Mouse (Mus musculus) liver, embryonic 14.5 days (tissue): ENCODE data around the gene Ror1. TPM values are rescaled to one million over a fixed set of nuclear protein-coding genes. Genes with fewer than 3 reads are reported as not detected.

Source experiments
- ATAC-seq: fragments of 200-750 bp; cut with Nextera tagmentation; 2 replicates; pipeline ENCODE4 v1.8.0; 2017; ENCODE audit warnings: moderate number of reproducible peaks, mild to moderate bottlenecking, moderate library complexity; ENCODE audit not compliant: insufficient read depth
- DNase-seq, 3 experiments: peaks; one replicate each; pipeline ENCODE4 v3.0.0-alpha.2; 2012 to 2013; ENCODE audit warnings: low read depth in 3 of 3, low spot score in 3 of 3
- H3K27ac ChIP-seq: fragments of 300-500 bp; sonication (generic); 2 replicates; pipeline ENCODE4 v1.5.1; 2014; ENCODE audit warnings: moderate library complexity, mild to moderate bottlenecking, control low read depth, inconsistent platforms
- H3K27me3 ChIP-seq: fragments of 300-500 bp; sonication (generic); 2 replicates; pipeline ENCODE4 v1.6.1; 2014; ENCODE audit warnings: mild to moderate bottlenecking, low read length, moderate library complexity; ENCODE audit not compliant: control insufficient read depth, insufficient read depth
- H3K36me3 ChIP-seq: fragments of 300-500 bp; sonication (generic); replicated peaks from 2 replicates; pipeline ENCODE4 v1.6.1; 2014; ENCODE audit warnings: low read depth; ENCODE audit not compliant: control insufficient read depth, insufficient read depth
- H3K4me1 ChIP-seq, 2 experiments: fragments of 200-500 bp in 1 of 2; fragments of 300-500 bp in 1 of 2; sonication (generic) in 1 of 2; replicated peaks; 2 replicates each; pipeline ENCODE4 v1.6.1; 2012 to 2014; ENCODE audit warnings: antibody characterized with exemption in 1 of 2, inconsistent platforms in 1 of 2, low read length in 1 of 2; ENCODE audit not compliant: control insufficient read depth in 2 of 2, insufficient read depth in 2 of 2
- H3K4me2 ChIP-seq: fragments of 300-500 bp; sonication (generic); 2 replicates; pipeline ENCODE4 v1.6.1; 2014; ENCODE audit warnings: low read depth, mild to moderate bottlenecking, control low read depth, moderate library complexity
- H3K4me3 ChIP-seq, 2 experiments: fragments of 200-500 bp in 1 of 2; fragments of 300-500 bp in 1 of 2; sonication (generic) in 1 of 2; 2 replicates each; pipeline ENCODE4 v1.5.1; 2012 to 2014; ENCODE audit warnings: low read depth in 2 of 2, low read length in 2 of 2, mild to moderate bottlenecking in 2 of 2, control low read depth in 1 of 2, inconsistent platforms in 1 of 2, moderate library complexity in 1 of 2; ENCODE audit not compliant: insufficient read depth in 1 of 2
- H3K9ac ChIP-seq: fragments of 300-500 bp; sonication (generic); replicated peaks from 2 replicates; pipeline ENCODE4 v1.6.1; 2014; ENCODE audit warnings: mild to moderate bottlenecking, control low read depth, moderate library complexity
- H3K9me3 ChIP-seq: fragments of 300-500 bp; sonication (generic); 2 replicates; pipeline ENCODE4 v1.6.1; 2016; ENCODE audit warnings: low read length, mixed read lengths; ENCODE audit not compliant: control insufficient read depth
- CTCF ChIP-seq: IDR thresholded peaks from 2 replicates; pipeline ENCODE4 v1.5.1; 2016; ENCODE audit warnings: antibody characterized with exemption, low read depth, control low read depth
- EP300 ChIP-seq: IDR thresholded peaks from 2 replicates; pipeline ENCODE4 v1.6.1; 2016; ENCODE audit warnings: antibody characterized with exemption, low read depth
- WGBS: fragments of 180-500 bp; shearing (Covaris S2); extraction: QIAGEN DNeasy Blood & Tissue Kit; methylation state at CpG from one replicate; pipeline ENCODE4 v1.1.7; 2014; ENCODE audit not compliant: insufficient replicate concordance; 5-methylcytosine and 5-hydroxymethylcytosine counted together
- polyA plus RNA-seq, 2 experiments: library from polyadenylated mRNA; depleted of rRNA in 1 of 2; stranded (reverse) in 1 of 2; unstranded in 1 of 2; fragments of >200 nt; fragmentation: Nextera tagmentation in 1 of 2; extraction: Ambion mirVana in 1 of 2; gene quantifications; 2 replicates each; pipeline versions ENCODE4 v1.2.1 to v1.2.3; 2012 to 2014

Ror1 gene
- polyA plus RNA-seq, 2 experiments, result 0.08 to 0.23 TPM

GRCm38 (mm10) chr4:100136046-100136445 is 40.5 kb downstream of the Ror1 start:
- 47% methylated on average over 4 of the region's 4 CpGs for WGBS
- Histone ChIP-seq H3K27me3 (no peaks in the 10 kb centered on the region), H3K4me2 (no peak overlapping the region), H3K27ac (no peak overlapping the region), H3K4me1 (no peaks in the 10 kb centered on the region), H3K4me3 (no peak overlapping the region), H3K9ac (no peak overlapping the region), H3K36me3 (no peaks in the 10 kb centered on the region), H3K9me3 (no peaks in the 10 kb centered on the region)
- no peak for ATAC-seq
- DNase-seq, result no peak
- TF ChIP-seq CTCF (no peak), EP300 (no peak)

- no peak for DNase-seq
- H3K4me3 ChIP-seq, result no peak overlapping the region
- H3K36me3 ChIP-seq, result no peaks in the 10 kb centered on the region
- no peaks in the 10 kb centered on the region for H3K9me3 ChIP-seq
- H3K9ac ChIP-seq, result no peak overlapping the region
- no peak overlapping the region for H3K4me2 ChIP-seq
- ATAC-seq, result no peak
- 71% methylated on average over 11 of the region's 11 CpGs for WGBS
- no peaks in the 10 kb centered on the region for H3K4me1 ChIP-seq
- TF ChIP-seq CTCF (no peak), EP300 (no peak)
- H3K27me3 ChIP-seq, result no peaks in the 10 kb centered on the region
- H3K27ac ChIP-seq, result no peak overlapping the region
Observed at GRCm38 (mm10) chr4:100137102-100137835, 41.7 kb downstream of the Ror1 start.

GRCm38 (mm10) chr4:100141626-100142025 is 46.0 kb downstream of the Ror1 start:
- Histone ChIP-seq H3K9me3 (no peaks in the 10 kb centered on the region), H3K27ac (no peak overlapping the region), H3K4me2 (no peak overlapping the region), H3K36me3 (no peaks in the 10 kb centered on the region), H3K9ac (no peak overlapping the region), H3K4me3 (no peak overlapping the region), H3K27me3 (no peaks in the 10 kb centered on the region), H3K4me1 (no peaks in the 10 kb centered on the region)
- 47% methylated on average over 2 of the region's 2 CpGs for WGBS
- DNase-seq (no peak), ATAC-seq (no peak)
- TF ChIP-seq CTCF (no peak), EP300 (no peak)

GRCm38 (mm10) chr4:100144744-100145143 is 49.2 kb downstream of the Ror1 start:
- Histone ChIP-seq H3K4me2 (no peak overlapping the region), H3K9me3 (no peaks in the 10 kb centered on the region), H3K9ac (no peak overlapping the region), H3K36me3 (no peaks in the 10 kb centered on the region), H3K27me3 (no peaks in the 10 kb centered on the region), H3K4me3 (no peak overlapping the region), H3K4me1 (no peaks in the 10 kb centered on the region), H3K27ac (no peak overlapping the region)
- ATAC-seq (no peak), DNase-seq (no peak)
- no peak for TF ChIP-seq EP300
- no peak for TF ChIP-seq CTCF
- 66% methylated on average over 4 of the region's 4 CpGs for whole genome bisulfite sequencing

- no peak for TF ChIP-seq EP300
- TF ChIP-seq CTCF, result no peak
- no peak overlapping the region for H3K27ac ChIP-seq
- no peak overlapping the region for H3K4me3 ChIP-seq
- H3K9ac ChIP-seq, result no peak overlapping the region
- no peaks in the 10 kb centered on the region for H3K36me3 ChIP-seq
- H3K4me2 ChIP-seq, result no peak overlapping the region
- no peaks in the 10 kb centered on the region for H3K4me1 ChIP-seq
- ATAC-seq (no peak), DNase-seq (no peak)
- no peaks in the 10 kb centered on the region for H3K9me3 ChIP-seq
- 60% methylated on average over 1 of the region's 1 CpGs for WGBS
- no peaks in the 10 kb centered on the region for H3K27me3 ChIP-seq
Observed at GRCm38 (mm10) chr4:100150797-100151196, 55.2 kb downstream of the Ror1 start.
